Mouse (Mus musculus): Measurements from ENCODE around the gene Mkrn1. TPM values are rescaled to one million over a fixed set of nuclear protein-coding genes. Genes with fewer than 3 reads are reported as not detected.
"Not testable (repeated sequence)": the region's sequence is repeated elsewhere in the genome, so short reads cannot be mapped to it uniquely, and the experiment has no call there.

The Mkrn1 gene
- polyA plus RNA-seq, 1 experiment: 30.9 TPM

DNA sequence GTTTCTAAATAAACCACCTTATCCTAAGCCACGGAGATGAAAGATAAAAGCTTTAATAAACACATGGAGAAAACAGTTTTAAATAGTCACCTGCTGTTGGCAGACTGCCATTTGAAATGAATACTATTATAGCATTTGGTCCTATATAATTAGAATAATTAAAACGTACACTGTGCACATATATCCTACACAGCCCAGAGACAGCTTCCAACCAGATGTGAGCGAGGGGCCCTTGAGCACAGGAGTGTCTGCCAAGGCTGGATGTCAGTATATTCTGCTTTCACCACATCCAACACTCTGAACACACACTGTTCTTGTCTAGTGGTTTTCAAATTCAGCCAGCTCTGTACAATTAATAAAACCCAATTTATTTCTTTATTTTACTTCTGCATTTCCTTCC lies 50.6 kb downstream of the Mkrn1 start:
- Histone ChIP-seq H3K36me3 (ENCODE audit: control insufficient read depth, insufficient read depth) (peaks cover 17% of the 10 kb centered on the region), H3K79me2 (ENCODE audit: control insufficient read depth, insufficient read depth) (peaks cover 6% of the 10 kb centered on the region), H3K27me3 (ENCODE audit: control insufficient read depth, insufficient read depth, insufficient read length) (no peaks in the 10 kb centered on the region), H3K4me3 (ENCODE audit: insufficient read depth, poor library complexity, severe bottlenecking) (no peak overlapping the region), H3K79me3 (ENCODE audit: low read depth) (no peaks in the 10 kb centered on the region), H3ac (ENCODE audit: control insufficient read depth, insufficient read length, low read depth) (no peak overlapping the region)
- TF ChIP-seq CEBPB (IDR thresholded peaks at IDR 0.05; ENCODE audit: low read depth) (no peak), MYOD1 (IDR thresholded peaks at IDR 0.05; ENCODE audit: control insufficient read depth, insufficient read length, low read depth) (no peak), CTCF (IDR thresholded peaks at IDR 0.05; ENCODE audit: control insufficient read depth, insufficient read depth, insufficient read length) (no peak), USF1 (IDR thresholded peaks at IDR 0.05; ENCODE audit: low read depth) (no peak), MAX (IDR thresholded peaks at IDR 0.05) (no peak)

DNA sequence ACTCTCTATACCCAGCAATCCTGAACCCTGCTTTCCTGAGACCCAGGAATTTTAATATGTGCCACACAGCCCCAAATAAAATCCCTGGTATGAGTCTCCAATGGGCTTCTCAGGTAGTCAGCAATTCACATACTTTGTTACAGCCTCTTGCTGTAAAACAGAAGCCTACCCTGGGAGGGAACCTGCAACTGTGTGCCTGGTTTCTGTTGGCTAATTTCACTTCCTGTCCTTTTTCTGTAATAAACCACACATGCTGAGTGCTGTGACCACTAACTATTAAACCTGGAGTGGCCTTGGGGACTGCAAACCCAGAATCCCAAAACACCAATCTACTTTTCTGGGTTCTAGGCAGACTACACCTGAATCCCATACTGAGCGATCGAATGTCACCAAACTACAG lies 57.6 kb downstream of the Mkrn1 start:
- peaks cover 25% of the 10 kb centered on the region for H3K36me3 ChIP-seq (ENCODE audit: control insufficient read depth, insufficient read depth)
- H3ac ChIP-seq (ENCODE audit: control insufficient read depth, insufficient read length, low read depth): no peak overlapping the region
- TF ChIP-seq MYOD1 (IDR thresholded peaks at IDR 0.05; ENCODE audit: control insufficient read depth, insufficient read length, low read depth) (no peak), FOSL1 (IDR thresholded peaks at IDR 0.05; ENCODE audit: insufficient read depth, low read length, poor library complexity, severe bottlenecking) (no peak), USF1 (IDR thresholded peaks at IDR 0.05; ENCODE audit: low read depth) (no peak), CEBPB (IDR thresholded peaks at IDR 0.05; ENCODE audit: low read depth) (no peak), MAX (IDR thresholded peaks at IDR 0.05) (no peak), MYOG (IDR thresholded peaks at IDR 0.05; ENCODE audit: control insufficient read depth, extremely low read depth, insufficient read length) (no peak), CTCF (IDR thresholded peaks at IDR 0.05; ENCODE audit: control insufficient read depth, insufficient read depth, insufficient read length) (no peak)
- H3K27me3 ChIP-seq (ENCODE audit: control insufficient read depth, insufficient read depth, insufficient read length): no peaks in the 10 kb centered on the region
- H3K79me2 ChIP-seq (ENCODE audit: control insufficient read depth, insufficient read depth): no peaks in the 10 kb centered on the region
- H3K4me3 ChIP-seq (ENCODE audit: insufficient read depth, poor library complexity, severe bottlenecking): no peak overlapping the region
- no peaks in the 10 kb centered on the region for H3K79me3 ChIP-seq (ENCODE audit: low read depth)

DNA sequence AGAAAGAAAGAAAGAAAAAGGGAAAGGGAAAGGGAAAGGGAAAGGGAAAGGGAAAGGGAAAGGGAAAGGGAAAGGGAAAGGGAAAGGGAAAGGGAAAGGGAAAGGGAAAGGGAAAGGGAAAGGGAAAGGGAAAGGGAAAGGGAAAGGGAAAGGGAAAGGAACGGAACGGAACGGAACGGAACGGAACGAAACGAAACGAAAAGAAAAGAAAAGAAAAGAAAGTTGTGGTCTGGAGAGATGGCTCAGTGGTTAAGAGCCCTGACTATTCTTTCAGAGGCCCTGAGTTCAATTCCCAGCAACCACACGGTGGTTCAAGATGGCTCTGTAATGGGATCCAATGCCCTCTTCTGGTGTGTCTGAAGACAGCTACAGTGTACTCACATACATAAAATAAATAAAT lies 61.1 kb downstream of the Mkrn1 start:
- H3K79me3 ChIP-seq (ENCODE audit: low read depth); H3ac ChIP-seq (ENCODE audit: control insufficient read depth, insufficient read length, low read depth); H3K79me2 ChIP-seq (ENCODE audit: control insufficient read depth, insufficient read depth); H3K4me3 ChIP-seq (ENCODE audit: insufficient read depth, poor library complexity, severe bottlenecking); H3K27me3 ChIP-seq (ENCODE audit: control insufficient read depth, insufficient read depth, insufficient read length): not testable (repeated sequence)
- H3K36me3 ChIP-seq (ENCODE audit: control insufficient read depth, insufficient read depth): peaks cover 14% of the 10 kb centered on the region

DNA sequence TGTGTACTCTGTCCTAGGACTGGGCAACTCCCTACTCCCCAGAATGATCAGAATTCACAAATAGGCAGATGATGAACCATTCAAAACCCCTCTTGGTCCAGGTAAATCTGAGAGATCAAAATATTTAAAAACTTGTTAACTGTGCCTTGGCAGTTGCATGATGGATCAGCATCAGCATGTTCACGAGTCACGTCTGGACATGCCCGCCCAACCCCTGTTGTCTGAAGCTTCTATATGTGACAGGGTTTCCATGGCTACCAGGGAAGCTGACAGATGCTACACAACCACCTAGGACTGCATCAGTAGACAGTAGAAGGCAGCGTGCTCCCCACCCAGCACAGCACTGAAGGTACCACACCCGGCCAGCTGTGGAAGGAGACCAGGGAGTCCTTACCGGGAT lies 71.3 kb downstream of the Mkrn1 start:
- Histone ChIP-seq H3ac (ENCODE audit: control insufficient read depth, insufficient read length, low read depth) (no peak overlapping the region), H3K79me2 (ENCODE audit: control insufficient read depth, insufficient read depth) (no peaks in the 10 kb centered on the region), H3K4me3 (ENCODE audit: insufficient read depth, poor library complexity, severe bottlenecking) (no peak overlapping the region), H3K36me3 (ENCODE audit: control insufficient read depth, insufficient read depth) (peaks cover 33% of the 10 kb centered on the region), H3K27me3 (ENCODE audit: control insufficient read depth, insufficient read depth, insufficient read length) (no peaks in the 10 kb centered on the region), H3K79me3 (ENCODE audit: low read depth) (no peaks in the 10 kb centered on the region)
- no peak for TF ChIP-seq MYOD1 (IDR thresholded peaks at IDR 0.05; ENCODE audit: control insufficient read depth, insufficient read length, low read depth)
- TF ChIP-seq CEBPB (IDR thresholded peaks at IDR 0.05; ENCODE audit: low read depth): no peak
- no peak for TF ChIP-seq FOSL1 (IDR thresholded peaks at IDR 0.05; ENCODE audit: insufficient read depth, low read length, poor library complexity, severe bottlenecking)
- TF ChIP-seq MYOG (IDR thresholded peaks at IDR 0.05; ENCODE audit: control insufficient read depth, extremely low read depth, insufficient read length): no peak
- no peak for TF ChIP-seq CTCF (IDR thresholded peaks at IDR 0.05; ENCODE audit: control insufficient read depth, insufficient read depth, insufficient read length)
- no peak for TF ChIP-seq USF1 (IDR thresholded peaks at IDR 0.05; ENCODE audit: low read depth)
- TF ChIP-seq MAX (IDR thresholded peaks at IDR 0.05): no peak

DNA sequence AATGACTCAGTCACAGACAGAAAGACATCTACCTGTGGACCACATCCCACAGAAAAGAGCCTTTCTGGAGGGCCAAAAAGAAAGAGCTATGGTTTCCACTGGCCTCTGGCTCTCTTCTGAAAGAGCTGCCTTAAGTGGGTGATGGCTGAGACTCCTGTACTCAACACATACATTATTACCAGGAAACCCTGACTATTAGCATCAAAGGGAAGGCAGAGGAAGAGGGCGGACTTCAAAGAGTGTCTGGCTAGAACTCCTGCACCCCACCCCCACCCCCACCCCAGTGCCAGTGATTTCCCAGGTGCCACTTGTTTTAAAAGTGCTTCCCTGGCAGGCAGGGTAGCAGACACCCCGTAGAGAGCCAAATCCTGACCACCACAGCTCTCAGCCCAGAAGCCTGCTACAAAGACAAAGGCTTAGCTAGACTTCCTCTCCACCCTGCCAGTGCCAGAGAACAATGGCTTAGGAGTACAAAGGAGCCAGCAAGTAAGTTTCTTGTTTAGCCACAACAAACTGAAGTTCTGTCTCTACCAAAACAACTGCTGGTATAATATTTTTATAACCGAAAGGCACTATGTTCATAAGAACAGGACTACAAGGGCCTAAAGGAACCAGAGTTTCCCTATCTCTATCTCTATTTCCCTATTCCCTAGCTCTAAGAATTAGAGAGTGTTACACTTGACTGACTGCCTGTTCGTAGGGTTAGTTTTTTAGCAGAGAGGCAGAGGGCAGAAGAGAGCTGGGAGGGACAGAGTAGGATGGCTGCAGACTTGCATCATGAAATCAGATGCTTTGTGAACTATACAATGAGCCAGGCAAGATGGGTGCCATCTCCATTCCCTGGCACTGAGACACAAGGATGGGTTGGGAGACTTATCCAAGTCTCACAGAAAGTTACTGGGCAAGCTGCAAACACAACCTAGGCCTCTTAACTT lies 72.1 kb downstream of the Mkrn1 start:
- Histone ChIP-seq H3K4me3 (ENCODE audit: insufficient read depth, poor library complexity, severe bottlenecking) (no peak overlapping the region), H3K27me3 (ENCODE audit: control insufficient read depth, insufficient read depth, insufficient read length) (no peaks in the 10 kb centered on the region), H3K79me3 (ENCODE audit: low read depth) (no peaks in the 10 kb centered on the region), H3ac (ENCODE audit: control insufficient read depth, insufficient read length, low read depth) (no peak overlapping the region), H3K79me2 (ENCODE audit: control insufficient read depth, insufficient read depth) (no peaks in the 10 kb centered on the region), H3K36me3 (ENCODE audit: control insufficient read depth, insufficient read depth) (peaks cover 35% of the 10 kb centered on the region)
- TF ChIP-seq CTCF (IDR thresholded peaks at IDR 0.05; ENCODE audit: control insufficient read depth, insufficient read depth, insufficient read length) (no peak), MYOG (IDR thresholded peaks at IDR 0.05; ENCODE audit: control insufficient read depth, extremely low read depth, insufficient read length) (no peak), MAX (IDR thresholded peaks at IDR 0.05) (no peak), CEBPB (IDR thresholded peaks at IDR 0.05; ENCODE audit: low read depth) (no peak), MYOD1 (IDR thresholded peaks at IDR 0.05; ENCODE audit: control insufficient read depth, insufficient read length, low read depth) (no peak), FOSL1 (IDR thresholded peaks at IDR 0.05; ENCODE audit: insufficient read depth, low read length, poor library complexity, severe bottlenecking) (no peak), USF1 (IDR thresholded peaks at IDR 0.05; ENCODE audit: low read depth) (no peak)

Other genes starting within 250 kb of the Mkrn1 start
- 0.42 TPM for gene Kdm7a, start 213.7 kb downstream of the Mkrn1 start, polyA plus RNA-seq (2012; fragmentation: generic; extraction: Trizol)
- 18.6 TPM for gene Slc37a3, start 42.8 kb downstream of the Mkrn1 start, polyA plus RNA-seq (2012; fragmentation: generic; extraction: Trizol)
- not detected for gene Rab19, start 39.3 kb downstream of the Mkrn1 start, polyA plus RNA-seq (2012; fragmentation: generic; extraction: Trizol)
- 11.5 TPM for gene Dennd2a, start 137.4 kb upstream of the Mkrn1 start, polyA plus RNA-seq (2012; fragmentation: generic; extraction: Trizol)
- 5.8 TPM for gene Adck2, start 153.4 kb upstream of the Mkrn1 start, polyA plus RNA-seq (2012; fragmentation: generic; extraction: Trizol)
- not detected for gene Gm42420, start 165.3 kb upstream of the Mkrn1 start, polyA plus RNA-seq (2012; fragmentation: generic; extraction: Trizol)
- 243 TPM for gene Ndufb2, start 172.1 kb upstream of the Mkrn1 start, polyA plus RNA-seq (2012; fragmentation: generic; extraction: Trizol)

Measured in C2C12 (cell line).